Mouse (Mus musculus) midbrain, embryonic 10.5 days (tissue): ENCODE measurements at regions not wholly inside any gene's neighbourhood (a gene's known extent, or its start where the extent isn't known, plus 50 kb on each side); places are given as distances from the start of the nearest gene placed in this dataset.

Experiments
- DNase-seq: peaks from one replicate; pipeline ENCODE4 v3.0.0-alpha.2; 2017; ENCODE audit warnings: low spot score
- H3K27ac ChIP-seq: fragments of 300-500 bp; sonication (generic); replicated peaks from 2 replicates; pipeline ENCODE4 v1.5.1; 2016; ENCODE audit warnings: mild to moderate bottlenecking
- H3K27me3 ChIP-seq: fragments of 300-500 bp; sonication (generic); 2 replicates; pipeline ENCODE4 v1.6.1; 2016; ENCODE audit warnings: low read depth, mild to moderate bottlenecking; ENCODE audit not compliant: poor library complexity, severe bottlenecking
- H3K36me3 ChIP-seq: fragments of 300-500 bp; sonication (generic); 2 replicates; pipeline ENCODE4 v1.6.1; 2016; ENCODE audit warnings: mild to moderate bottlenecking, moderate library complexity
- H3K4me1 ChIP-seq: fragments of 300-500 bp; sonication (generic); 2 replicates; pipeline ENCODE4 v1.6.1; 2016
- H3K4me3 ChIP-seq: fragments of 300-500 bp; sonication (generic); 2 replicates; pipeline ENCODE4 v1.5.1; 2016; ENCODE audit warnings: mild to moderate bottlenecking, moderate library complexity
- H3K9me3 ChIP-seq: fragments of 300-500 bp; sonication (generic); replicated peaks from 2 replicates; pipeline ENCODE4 v1.6.1; 2016; ENCODE audit warnings: mild to moderate bottlenecking
- WGBS: fragments of 180-500 bp; shearing (Covaris S2); methylation state at CpG from one replicate; pipeline ENCODE4 v1.1.7; 2016; 5-methylcytosine and 5-hydroxymethylcytosine counted together

DNA sequence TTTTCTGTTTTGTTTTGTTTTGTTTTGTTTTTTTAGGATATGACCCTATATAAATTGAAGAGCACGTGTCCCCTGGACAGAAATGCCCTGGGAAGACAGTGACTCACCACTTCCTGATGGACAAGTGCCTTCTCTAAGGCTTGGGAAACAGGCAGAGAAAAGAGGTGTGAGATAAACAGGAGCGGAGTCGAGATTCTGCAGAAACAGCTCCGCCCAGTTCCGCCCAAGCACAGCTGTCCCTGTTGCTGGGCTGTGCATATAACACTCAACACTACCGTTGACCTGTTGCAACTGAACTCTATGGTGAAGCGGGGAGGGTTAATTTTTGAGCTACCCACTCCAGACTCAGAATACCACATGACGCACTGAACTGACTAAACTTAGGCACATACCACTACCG is 152.8 kb downstream of the Cartpt start:
- no peak overlapping the region for H3K27ac ChIP-seq
- 88% methylated on average over 9 of the region's 9 CpGs for WGBS
- DNase-seq = no peak
- H3K4me3 ChIP-seq = no peak overlapping the region
- peaks cover 19% of the 10 kb centered on the region for H3K4me1 ChIP-seq
- no peaks in the 10 kb centered on the region for H3K27me3 ChIP-seq
- H3K9me3 ChIP-seq = no peaks in the 10 kb centered on the region
- no peaks in the 10 kb centered on the region for H3K36me3 ChIP-seq

GRCm38 (mm10) chr13:99745526-99745925 is 155.4 kb downstream of the Cartpt start:
- H3K36me3 ChIP-seq = no peaks in the 10 kb centered on the region
- no peak overlapping the region for H3K4me3 ChIP-seq
- H3K27me3 ChIP-seq = no peaks in the 10 kb centered on the region
- no peak for DNase-seq
- no peaks in the 10 kb centered on the region for H3K9me3 ChIP-seq
- H3K27ac ChIP-seq = no peak overlapping the region
- H3K4me1 ChIP-seq = peaks cover 22% of the 10 kb centered on the region
- WGBS = 86% methylated on average over 6 of the region's 6 CpGs

DNA sequence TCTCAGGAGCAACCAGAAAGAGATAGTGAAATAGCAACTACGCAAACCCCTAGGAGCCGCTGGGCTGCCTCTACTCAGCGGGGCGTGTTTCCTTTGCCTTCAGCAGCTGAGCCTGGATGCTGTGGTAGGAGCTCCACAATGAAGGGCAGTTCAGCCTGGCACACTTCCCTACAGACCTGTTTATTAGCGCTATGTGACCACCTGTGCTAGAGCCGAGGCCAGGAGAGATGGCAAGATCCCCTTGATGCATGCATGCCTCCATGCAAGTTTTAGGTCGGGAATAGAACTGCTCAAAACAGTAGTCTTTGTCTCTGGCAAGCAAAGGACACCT is 156.1 kb downstream of the Cartpt start:
- peak overlapping the region; percentile 46; the same call in 1 of the 2 replicates for H3K27ac ChIP-seq

GRCm38 (mm10) chr13:99743952-99744789 is 156.7 kb downstream of the Cartpt start:
- DNase-seq = no peak
- Histone ChIP-seq H3K4me1 (peaks cover 22% of the 10 kb centered on the region), H3K36me3 (no peaks in the 10 kb centered on the region), H3K4me3 (no peak overlapping the region), H3K27ac (peak overlapping the region; percentile 46; the same call in 1 of the 2 replicates), H3K9me3 (no peaks in the 10 kb centered on the region), H3K27me3 (no peaks in the 10 kb centered on the region)
- WGBS = 51% methylated on average over 8 of the region's 8 CpGs

More for the DNA sequence above, 156.1 kb downstream of the Cartpt start:
- Histone ChIP-seq H3K27me3 (no peaks in the 10 kb centered on the region), H3K9me3 (no peaks in the 10 kb centered on the region), H3K4me1 (peaks cover 22% of the 10 kb centered on the region), H3K36me3 (no peaks in the 10 kb centered on the region), H3K4me3 (no peak overlapping the region)
- DNase-seq = no peak
- 80% methylated on average over 7 of the region's 7 CpGs for WGBS

GRCm38 (mm10) chr13:99742507-99742906 is 158.4 kb downstream of the Cartpt start:
- Histone ChIP-seq H3K27me3 (no peaks in the 10 kb centered on the region), H3K9me3 (no peaks in the 10 kb centered on the region), H3K4me1 (peaks cover 22% of the 10 kb centered on the region), H3K27ac (no peak overlapping the region), H3K36me3 (no peaks in the 10 kb centered on the region), H3K4me3 (no peak overlapping the region)
- 87% methylated on average over 2 of the region's 2 CpGs for WGBS
- no peak for DNase-seq

GRCm38 (mm10) chr13:99741981-99742380 is 158.9 kb downstream of the Cartpt start:
- 81% methylated on average over 2 of the region's 2 CpGs for WGBS
- no peak overlapping the region for H3K4me3 ChIP-seq
- DNase-seq = no peak
- no peaks in the 10 kb centered on the region for H3K27me3 ChIP-seq
- H3K36me3 ChIP-seq = no peaks in the 10 kb centered on the region
- H3K4me1 ChIP-seq = peaks cover 26% of the 10 kb centered on the region
- no peak overlapping the region for H3K27ac ChIP-seq
- H3K9me3 ChIP-seq = no peaks in the 10 kb centered on the region

GRCm38 (mm10) chr13:99739420-99739819 is 161.5 kb downstream of the Cartpt start:
- H3K27me3 ChIP-seq = no peaks in the 10 kb centered on the region
- H3K4me3 ChIP-seq = no peak overlapping the region
- 81% methylated on average over 1 of the region's 1 CpGs for WGBS
- no peaks in the 10 kb centered on the region for H3K9me3 ChIP-seq
- no peak for DNase-seq
- H3K4me1 ChIP-seq = peaks cover 21% of the 10 kb centered on the region
- no peaks in the 10 kb centered on the region for H3K36me3 ChIP-seq
- no peak overlapping the region for H3K27ac ChIP-seq

- DNase-seq = no peak
- Histone ChIP-seq H3K27ac (no peak overlapping the region), H3K4me3 (no peak overlapping the region), H3K27me3 (no peaks in the 10 kb centered on the region), H3K36me3 (no peaks in the 10 kb centered on the region), H3K9me3 (no peaks in the 10 kb centered on the region), H3K4me1 (0 out of 2 replicates have a peak, but pooled peaks cover 7% of the 10 kb centered on the region)
- WGBS = 66% methylated on average over 3 of the region's 3 CpGs
Measured at GRCm38 (mm10) chr13:99737271-99737670, 163.6 kb downstream of the Cartpt start.

DNA sequence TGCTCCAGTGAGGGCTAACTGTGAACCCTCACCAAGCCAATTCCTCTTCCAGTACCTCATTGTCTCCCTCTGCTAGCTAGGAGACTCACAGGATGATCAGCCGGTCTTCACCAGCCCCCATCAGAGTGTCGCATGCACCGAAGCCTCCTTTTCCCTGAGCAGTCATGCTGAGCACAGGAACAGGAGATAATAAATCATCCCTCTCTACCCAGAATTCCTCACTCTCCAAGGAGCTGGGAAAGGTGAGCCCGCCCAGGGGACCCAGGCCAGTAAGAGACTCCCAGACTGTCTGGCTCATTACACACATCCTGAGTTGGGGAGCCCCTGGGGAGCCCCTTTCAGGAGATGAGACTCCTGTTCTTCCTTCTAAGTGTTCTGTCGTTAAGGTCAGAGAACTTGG is 171.7 kb downstream of the Cartpt start:
- Histone ChIP-seq H3K4me1 (peaks cover 3% of the 10 kb centered on the region), H3K27ac (no peak overlapping the region), H3K27me3 (no peaks in the 10 kb centered on the region), H3K9me3 (no peaks in the 10 kb centered on the region), H3K4me3 (no peak overlapping the region), H3K36me3 (no peaks in the 10 kb centered on the region)
- DNase-seq = no peak
- 76% methylated on average over 5 of the region's 5 CpGs for WGBS

GRCm38 (mm10) chr13:99724245-99724644 is 176.6 kb downstream of the Cartpt start:
- no peak for DNase-seq
- no peaks in the 10 kb centered on the region for H3K36me3 ChIP-seq
- WGBS = 78% methylated on average over 7 of the region's 7 CpGs
- no peaks in the 10 kb centered on the region for H3K27me3 ChIP-seq
- H3K4me1 ChIP-seq = peaks cover 11% of the 10 kb centered on the region
- 0 out of 2 replicates have a peak overlapping the region, but pooled peaks have one; percentile 57 for H3K27ac ChIP-seq
- H3K4me3 ChIP-seq = no peak overlapping the region
- no peaks in the 10 kb centered on the region for H3K9me3 ChIP-seq

- H3K9me3 ChIP-seq = no peaks in the 10 kb centered on the region
- H3K4me1 ChIP-seq = peaks cover 11% of the 10 kb centered on the region
- H3K27me3 ChIP-seq = no peaks in the 10 kb centered on the region
- H3K27ac ChIP-seq = 0 out of 2 replicates have a peak overlapping the region, but pooled peaks have one; percentile 57
- no peaks in the 10 kb centered on the region for H3K36me3 ChIP-seq
- DNase-seq = no peak
- H3K4me3 ChIP-seq = no peak overlapping the region
- 79% methylated on average over 5 of the region's 5 CpGs for WGBS
Measured at GRCm38 (mm10) chr13:99723237-99723981, 177.5 kb downstream of the Cartpt start.

DNA sequence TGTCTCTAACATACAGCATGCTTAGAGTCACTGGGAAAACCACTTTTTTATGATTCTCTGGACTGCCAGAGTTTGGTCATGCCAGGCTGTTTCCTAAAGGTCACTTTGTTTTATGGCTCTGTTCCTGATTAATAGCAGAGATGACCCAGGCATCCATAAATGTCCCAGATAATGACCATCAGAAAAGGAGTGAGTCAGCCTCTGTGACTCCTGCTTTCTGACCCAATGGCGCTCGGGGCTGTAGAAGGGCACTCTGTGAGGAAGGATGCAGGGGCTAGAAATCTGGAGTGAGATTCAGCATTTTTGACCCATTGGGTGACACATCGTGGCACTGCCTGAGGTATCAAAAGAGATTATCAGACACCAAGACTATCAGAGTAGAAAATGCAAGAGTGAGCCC is 180.3 kb downstream of the Cartpt start:
- WGBS = 86% methylated on average over 3 of the region's 3 CpGs
- Histone ChIP-seq H3K27ac (no peak overlapping the region), H3K4me1 (peaks cover 11% of the 10 kb centered on the region), H3K36me3 (no peaks in the 10 kb centered on the region), H3K4me3 (no peak overlapping the region), H3K9me3 (no peaks in the 10 kb centered on the region), H3K27me3 (no peaks in the 10 kb centered on the region)
- no peak for DNase-seq

GRCm38 (mm10) chr13:99696559-99696890 is 180.2 kb upstream of the Map1b start:
- no peaks in the 10 kb centered on the region for H3K9me3 ChIP-seq
- 63% methylated on average over 3 of the region's 3 CpGs for WGBS
- H3K4me3 ChIP-seq = no peak overlapping the region
- no peaks in the 10 kb centered on the region for H3K27me3 ChIP-seq
- no peak overlapping the region; the same call in 1 of the 2 replicates for H3K27ac ChIP-seq
- H3K36me3 ChIP-seq = no peaks in the 10 kb centered on the region
- peaks cover 12% of the 10 kb centered on the region for H3K4me1 ChIP-seq
- no peak for DNase-seq
